Mouse (Mus musculus): ENCODE data around the gene Gm28047. TPM values are rescaled to one million over a fixed set of nuclear protein-coding genes. Genes with fewer than 3 reads are reported as not detected.

Gm28047 gene
- polyA plus RNA-seq, 1 experiment from 2014 or later, result not detected

DNA sequence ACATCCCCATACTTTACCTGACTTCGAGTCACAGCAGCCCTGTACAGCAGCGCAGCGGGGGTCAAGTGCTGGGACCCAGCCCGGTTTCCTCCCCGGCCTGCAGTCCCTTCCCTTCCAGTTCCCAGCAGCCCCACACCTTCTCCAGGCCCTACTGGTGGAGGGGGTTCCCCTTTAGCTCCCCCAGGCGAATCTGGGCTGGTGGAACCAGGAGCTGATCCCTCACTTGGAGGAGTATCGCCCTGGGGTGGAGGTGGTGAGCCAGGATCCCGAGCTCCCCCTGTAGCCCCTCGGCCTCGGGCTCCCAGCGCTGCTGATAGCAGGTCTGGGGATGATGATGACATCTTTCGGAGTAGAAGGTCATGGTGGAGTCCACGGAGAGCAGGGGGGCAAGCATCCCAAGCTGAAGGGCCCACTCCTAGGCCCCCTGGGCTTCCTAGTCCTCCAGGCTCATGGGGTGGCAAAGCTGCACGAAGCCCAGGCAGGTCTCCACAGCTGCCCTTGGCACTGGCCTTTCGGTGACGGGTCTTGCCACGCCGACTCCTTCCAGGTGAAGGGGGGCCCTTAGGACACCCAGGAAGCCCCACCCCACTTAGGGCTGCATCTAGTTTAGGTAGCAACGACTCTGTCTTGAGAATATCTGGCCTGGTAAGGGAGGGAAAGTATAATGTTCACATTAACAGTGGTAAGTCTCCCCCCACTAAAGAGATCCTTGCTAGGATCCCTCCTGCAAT is 123.6 kb downstream of the Gm28047 start:
- Histone ChIP-seq H3K27me3 (ENCODE audit: control insufficient read depth, insufficient read depth, low read length) (no peaks in the 10 kb centered on the region), H3K9me3 (ENCODE audit: control insufficient read depth, low read depth, low read length) (no peaks in the 10 kb centered on the region), H3K4me3 (ENCODE audit: low read depth, low read length) (no peak overlapping the region), H3K27ac (ENCODE audit: low read length) (no peak overlapping the region), H3K36me3 (ENCODE audit: control insufficient read depth, insufficient read depth, low read length) (peaks cover 84% of the 10 kb centered on the region), H3K4me2 (replicated peaks; ENCODE audit: low read depth, low read length) (no peak overlapping the region), H3K9ac (replicated peaks; ENCODE audit: low read depth, low read length) (no peak overlapping the region), H3K4me1 (ENCODE audit: control insufficient read depth, insufficient read depth, low read length) (no peaks in the 10 kb centered on the region)
- ATAC-seq (ENCODE audit: insufficient number of reproducible peaks, insufficient read depth, low FRiP score, low read depth), result no peak
- 85% methylated on average over 19 of the region's 19 CpGs for WGBS

- no peaks in the 10 kb centered on the region for H3K27me3 ChIP-seq (ENCODE audit: control insufficient read depth, insufficient read depth, low read length)
- H3K9me3 ChIP-seq (ENCODE audit: control insufficient read depth, low read depth, low read length), result no peaks in the 10 kb centered on the region
- 87% methylated on average over 5 of the region's 5 CpGs for WGBS
- H3K27ac ChIP-seq (ENCODE audit: low read length), result no peak overlapping the region
- ATAC-seq (ENCODE audit: insufficient number of reproducible peaks, insufficient read depth, low FRiP score, low read depth), result no peak
- no peak overlapping the region for H3K9ac ChIP-seq (replicated peaks; ENCODE audit: low read depth, low read length)
- no peak overlapping the region for H3K4me3 ChIP-seq (ENCODE audit: low read depth, low read length)
- H3K36me3 ChIP-seq (ENCODE audit: control insufficient read depth, insufficient read depth, low read length), result peaks cover 87% of the 10 kb centered on the region
- H3K4me1 ChIP-seq (ENCODE audit: control insufficient read depth, insufficient read depth, low read length), result no peaks in the 10 kb centered on the region
- H3K4me2 ChIP-seq (replicated peaks; ENCODE audit: low read depth, low read length), result no peak overlapping the region
Observed at GRCm38 (mm10) chr15:102500479-102500878, 124.4 kb downstream of the Gm28047 start.

DNA sequence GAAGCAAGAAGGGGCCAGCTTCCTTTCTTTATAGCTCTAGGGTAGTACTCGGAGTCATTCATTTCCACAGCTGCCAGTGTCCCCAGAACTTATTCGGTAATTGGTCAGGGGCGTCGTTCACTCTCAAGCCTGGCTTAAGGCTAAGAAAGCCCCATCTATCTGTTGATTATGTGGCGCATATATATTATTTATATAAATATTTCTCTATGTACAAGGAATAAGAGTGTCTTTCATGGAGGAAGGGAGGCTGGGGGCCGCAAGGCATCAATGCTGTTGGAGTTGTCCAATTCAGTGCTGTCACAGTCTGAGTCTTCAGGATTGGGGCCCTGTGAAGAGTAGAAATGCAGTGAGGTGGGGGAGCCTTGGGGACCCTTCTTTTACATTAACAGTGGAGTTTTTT is 125.0 kb downstream of the Gm28047 start:
- no peak overlapping the region for H3K27ac ChIP-seq (ENCODE audit: low read length)
- no peak overlapping the region for H3K4me3 ChIP-seq (ENCODE audit: low read depth, low read length)
- H3K4me2 ChIP-seq (replicated peaks; ENCODE audit: low read depth, low read length), result no peak overlapping the region
- H3K9me3 ChIP-seq (ENCODE audit: control insufficient read depth, low read depth, low read length), result no peaks in the 10 kb centered on the region
- H3K4me1 ChIP-seq (ENCODE audit: control insufficient read depth, insufficient read depth, low read length), result no peaks in the 10 kb centered on the region
- no peaks in the 10 kb centered on the region for H3K27me3 ChIP-seq (ENCODE audit: control insufficient read depth, insufficient read depth, low read length)
- peaks cover 89% of the 10 kb centered on the region for H3K36me3 ChIP-seq (ENCODE audit: control insufficient read depth, insufficient read depth, low read length)
- WGBS, result 81% methylated on average over 6 of the region's 6 CpGs
- no peak for ATAC-seq (ENCODE audit: insufficient number of reproducible peaks, insufficient read depth, low FRiP score, low read depth)
- no peak overlapping the region for H3K9ac ChIP-seq (replicated peaks; ENCODE audit: low read depth, low read length)

DNA sequence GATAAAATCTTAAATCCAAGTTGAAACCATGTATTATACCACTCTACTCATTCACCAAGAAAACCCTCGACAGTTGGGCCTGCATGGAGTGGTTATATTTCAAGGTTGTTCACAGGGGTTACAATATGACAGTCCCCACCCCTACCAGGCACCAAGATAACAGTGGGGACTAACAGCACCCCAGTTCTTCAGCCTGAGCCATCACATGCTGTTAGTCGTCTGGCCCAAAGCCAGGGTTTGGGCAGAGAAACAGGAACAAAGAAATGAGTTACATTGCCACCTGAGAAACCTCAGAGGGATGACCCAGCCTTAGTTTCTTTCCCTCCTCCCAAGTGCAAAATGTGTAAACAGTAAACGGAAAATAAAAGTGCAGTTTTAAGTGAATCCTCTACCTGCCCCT is 125.5 kb downstream of the Gm28047 start:
- H3K9me3 ChIP-seq (ENCODE audit: control insufficient read depth, low read depth, low read length), result no peaks in the 10 kb centered on the region
- H3K4me1 ChIP-seq (ENCODE audit: control insufficient read depth, insufficient read depth, low read length), result no peaks in the 10 kb centered on the region
- no peak overlapping the region for H3K4me2 ChIP-seq (replicated peaks; ENCODE audit: low read depth, low read length)
- no peak overlapping the region for H3K9ac ChIP-seq (replicated peaks; ENCODE audit: low read depth, low read length)
- no peak overlapping the region for H3K27ac ChIP-seq (ENCODE audit: low read length)
- H3K4me3 ChIP-seq (ENCODE audit: low read depth, low read length), result no peak overlapping the region
- H3K27me3 ChIP-seq (ENCODE audit: control insufficient read depth, insufficient read depth, low read length), result no peaks in the 10 kb centered on the region
- ATAC-seq (ENCODE audit: insufficient number of reproducible peaks, insufficient read depth, low FRiP score, low read depth), result no peak
- peaks cover 90% of the 10 kb centered on the region for H3K36me3 ChIP-seq (ENCODE audit: control insufficient read depth, insufficient read depth, low read length)
- whole genome bisulfite sequencing, result 65% methylated on average over 3 of the region's 3 CpGs

DNA sequence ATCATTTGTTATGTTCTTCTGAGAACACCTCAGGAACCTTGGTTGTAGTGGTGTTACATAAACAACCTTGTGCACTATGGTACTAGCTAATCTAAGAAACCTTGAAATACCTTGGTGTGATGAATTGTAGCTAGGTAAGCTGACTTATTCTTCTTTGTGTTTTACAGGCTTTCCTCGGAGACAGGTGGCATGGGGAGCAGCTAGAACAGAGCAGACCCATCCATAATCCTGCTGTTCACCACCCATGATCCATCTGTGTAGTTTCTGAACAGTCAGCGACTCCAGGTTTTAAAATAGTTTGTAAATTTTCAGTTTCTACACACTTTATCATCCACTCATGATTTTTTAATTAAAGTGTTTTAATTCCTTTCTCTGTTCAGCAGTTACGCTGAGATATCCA is 126.5 kb downstream of the Gm28047 start:
- H3K36me3 ChIP-seq (ENCODE audit: control insufficient read depth, insufficient read depth, low read length), result peaks cover 90% of the 10 kb centered on the region
- H3K4me1 ChIP-seq (ENCODE audit: control insufficient read depth, insufficient read depth, low read length), result no peaks in the 10 kb centered on the region
- H3K9me3 ChIP-seq (ENCODE audit: control insufficient read depth, low read depth, low read length), result no peaks in the 10 kb centered on the region
- H3K4me3 ChIP-seq (ENCODE audit: low read depth, low read length), result no peak overlapping the region
- H3K9ac ChIP-seq (replicated peaks; ENCODE audit: low read depth, low read length), result no peak overlapping the region
- H3K4me2 ChIP-seq (replicated peaks; ENCODE audit: low read depth, low read length), result no peak overlapping the region
- WGBS, result 83% methylated on average over 3 of the region's 3 CpGs
- ATAC-seq (ENCODE audit: insufficient number of reproducible peaks, insufficient read depth, low FRiP score, low read depth), result no peak
- no peak overlapping the region for H3K27ac ChIP-seq (ENCODE audit: low read length)
- H3K27me3 ChIP-seq (ENCODE audit: control insufficient read depth, insufficient read depth, low read length), result no peaks in the 10 kb centered on the region

DNA sequence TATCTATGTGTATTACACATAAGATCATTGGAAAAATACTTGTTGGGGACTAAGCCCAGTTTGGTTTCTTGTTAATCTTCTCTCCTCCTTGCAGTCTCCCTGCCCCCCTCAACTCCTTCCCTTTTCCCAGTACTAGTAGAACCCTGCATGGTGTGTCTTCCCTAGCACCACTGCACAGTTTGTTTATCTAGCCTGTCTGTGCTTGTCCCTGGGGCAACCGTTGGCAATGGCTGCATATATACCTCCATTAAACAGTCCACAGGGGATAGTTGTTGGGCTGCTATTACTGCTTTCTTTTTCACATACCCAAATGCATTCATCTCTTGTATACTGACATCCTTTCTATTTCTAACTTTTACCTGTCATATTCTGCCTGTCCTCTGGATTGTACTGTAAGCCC is 137.2 kb downstream of the Gm28047 start:
- 63% methylated on average over 1 of the region's 1 CpGs for WGBS

DNA sequence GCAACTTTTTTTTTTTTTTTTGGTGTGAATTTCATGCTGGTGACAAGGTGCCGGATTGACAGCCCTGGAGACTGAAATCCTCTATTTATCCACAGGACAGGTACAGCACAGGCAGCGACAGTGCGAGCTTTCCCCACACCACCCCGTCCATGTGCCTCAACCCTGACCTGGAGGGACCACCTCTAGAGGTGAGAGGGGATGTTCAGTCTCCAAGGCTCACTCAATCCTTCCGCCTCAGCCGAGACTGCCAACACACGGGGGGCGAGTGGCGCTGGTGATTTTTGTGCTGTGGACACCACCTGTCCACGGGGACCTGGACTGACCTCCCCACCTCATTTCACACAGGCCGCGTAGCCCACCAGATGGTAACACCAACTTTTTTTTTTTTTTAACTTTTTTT is 139.0 kb downstream of the Gm28047 start:
- no peaks in the 10 kb centered on the region for H3K9me3 ChIP-seq (ENCODE audit: control insufficient read depth, low read depth, low read length)
- WGBS, result 89% methylated on average over 12 of the region's 12 CpGs
- H3K27me3 ChIP-seq (ENCODE audit: control insufficient read depth, insufficient read depth, low read length), result no peaks in the 10 kb centered on the region
- H3K9ac ChIP-seq (replicated peaks; ENCODE audit: low read depth, low read length), result no peak overlapping the region
- no peak for ATAC-seq (ENCODE audit: insufficient number of reproducible peaks, insufficient read depth, low FRiP score, low read depth)
- no peak overlapping the region for H3K27ac ChIP-seq (ENCODE audit: low read length)
- H3K4me1 ChIP-seq (ENCODE audit: control insufficient read depth, insufficient read depth, low read length), result no peaks in the 10 kb centered on the region
- no peak overlapping the region for H3K4me2 ChIP-seq (replicated peaks; ENCODE audit: low read depth, low read length)
- peaks cover 86% of the 10 kb centered on the region for H3K36me3 ChIP-seq (ENCODE audit: control insufficient read depth, insufficient read depth, low read length)
- no peak overlapping the region for H3K4me3 ChIP-seq (ENCODE audit: low read depth, low read length)

More for the DNA sequence above, 137.2 kb downstream of the Gm28047 start:
- H3K9me3 ChIP-seq (ENCODE audit: control insufficient read depth, low read depth, low read length), result no peaks in the 10 kb centered on the region
- no peak overlapping the region for H3K9ac ChIP-seq (replicated peaks; ENCODE audit: low read depth, low read length)
- no peak overlapping the region for H3K27ac ChIP-seq (ENCODE audit: low read length)
- H3K4me2 ChIP-seq (replicated peaks; ENCODE audit: low read depth, low read length), result no peak overlapping the region
- peaks cover 88% of the 10 kb centered on the region for H3K36me3 ChIP-seq (ENCODE audit: control insufficient read depth, insufficient read depth, low read length)
- no peaks in the 10 kb centered on the region for H3K27me3 ChIP-seq (ENCODE audit: control insufficient read depth, insufficient read depth, low read length)
- H3K4me1 ChIP-seq (ENCODE audit: control insufficient read depth, insufficient read depth, low read length), result no peaks in the 10 kb centered on the region
- H3K4me3 ChIP-seq (ENCODE audit: low read depth, low read length), result no peak overlapping the region
- ATAC-seq (ENCODE audit: insufficient number of reproducible peaks, insufficient read depth, low FRiP score, low read depth), result no peak

DNA sequence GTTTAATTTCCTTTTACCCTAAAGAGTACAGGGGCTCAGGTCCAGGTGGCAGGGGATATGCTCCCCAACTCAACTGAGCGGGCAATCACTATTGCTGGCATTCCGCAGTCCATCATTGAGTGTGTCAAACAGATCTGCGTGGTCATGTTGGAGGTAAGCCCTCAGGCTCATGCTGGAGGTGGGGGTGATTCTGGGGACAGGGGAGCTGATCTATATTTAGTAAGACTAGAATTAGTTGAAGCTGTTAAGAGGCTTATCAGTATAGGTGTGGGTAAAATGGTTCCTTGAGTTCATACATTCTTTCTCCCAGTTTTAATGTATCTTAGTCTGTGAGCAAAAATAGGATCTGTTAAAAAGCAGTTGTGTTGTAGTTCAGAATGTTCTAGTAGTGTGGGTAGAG is 141.7 kb downstream of the Gm28047 start:
- Histone ChIP-seq H3K4me1 (ENCODE audit: control insufficient read depth, insufficient read depth, low read length) (no peaks in the 10 kb centered on the region), H3K9ac (replicated peaks; ENCODE audit: low read depth, low read length) (no peak overlapping the region), H3K36me3 (ENCODE audit: control insufficient read depth, insufficient read depth, low read length) (peaks cover 82% of the 10 kb centered on the region), H3K27ac (ENCODE audit: low read length) (no peak overlapping the region), H3K4me2 (replicated peaks; ENCODE audit: low read depth, low read length) (no peak overlapping the region), H3K27me3 (ENCODE audit: control insufficient read depth, insufficient read depth, low read length) (no peaks in the 10 kb centered on the region), H3K4me3 (ENCODE audit: low read depth, low read length) (no peak overlapping the region), H3K9me3 (ENCODE audit: control insufficient read depth, low read depth, low read length) (no peaks in the 10 kb centered on the region)
- 78% methylated on average over 3 of the region's 3 CpGs for WGBS
- ATAC-seq (ENCODE audit: insufficient number of reproducible peaks, insufficient read depth, low FRiP score, low read depth), result no peak

DNA sequence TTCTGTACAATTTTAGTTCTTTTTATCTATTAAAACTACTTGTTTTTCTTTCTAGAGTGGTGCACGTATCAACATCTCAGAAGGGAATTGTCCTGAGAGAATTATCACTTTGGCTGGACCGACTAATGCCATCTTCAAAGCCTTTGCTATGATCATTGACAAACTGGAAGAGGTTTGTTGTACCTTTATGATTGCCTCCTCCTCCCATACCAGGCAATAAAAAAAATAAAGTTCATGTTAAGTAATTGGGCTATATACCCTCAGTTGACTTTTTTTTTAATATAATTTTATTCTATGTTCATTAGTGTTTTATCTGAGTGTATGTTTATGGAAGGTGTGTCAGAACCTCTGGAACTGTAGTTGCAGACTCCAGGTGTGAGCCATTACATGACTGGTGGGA is 150.3 kb downstream of the Gm28047 start:
- 82% methylated on average over 2 of the region's 2 CpGs for WGBS
- Histone ChIP-seq H3K27ac (ENCODE audit: low read length) (no peak overlapping the region), H3K9me3 (ENCODE audit: control insufficient read depth, low read depth, low read length) (no peaks in the 10 kb centered on the region), H3K27me3 (ENCODE audit: control insufficient read depth, insufficient read depth, low read length) (no peaks in the 10 kb centered on the region), H3K4me3 (ENCODE audit: low read depth, low read length) (no peak overlapping the region), H3K4me1 (ENCODE audit: control insufficient read depth, insufficient read depth, low read length) (peaks cover 8% of the 10 kb centered on the region; the same call in 1 of the 2 replicates), H3K9ac (replicated peaks; ENCODE audit: low read depth, low read length) (no peak overlapping the region), H3K36me3 (ENCODE audit: control insufficient read depth, insufficient read depth, low read length) (peaks cover 58% of the 10 kb centered on the region), H3K4me2 (replicated peaks; ENCODE audit: low read depth, low read length) (no peak overlapping the region)
- no peak for ATAC-seq (ENCODE audit: insufficient number of reproducible peaks, insufficient read depth, low FRiP score, low read depth)

Measured in stomach, embryonic 14.5 days (tissue).